Mouse (Mus musculus): ENCODE data around the gene Amn.

The Amn gene

DNA sequence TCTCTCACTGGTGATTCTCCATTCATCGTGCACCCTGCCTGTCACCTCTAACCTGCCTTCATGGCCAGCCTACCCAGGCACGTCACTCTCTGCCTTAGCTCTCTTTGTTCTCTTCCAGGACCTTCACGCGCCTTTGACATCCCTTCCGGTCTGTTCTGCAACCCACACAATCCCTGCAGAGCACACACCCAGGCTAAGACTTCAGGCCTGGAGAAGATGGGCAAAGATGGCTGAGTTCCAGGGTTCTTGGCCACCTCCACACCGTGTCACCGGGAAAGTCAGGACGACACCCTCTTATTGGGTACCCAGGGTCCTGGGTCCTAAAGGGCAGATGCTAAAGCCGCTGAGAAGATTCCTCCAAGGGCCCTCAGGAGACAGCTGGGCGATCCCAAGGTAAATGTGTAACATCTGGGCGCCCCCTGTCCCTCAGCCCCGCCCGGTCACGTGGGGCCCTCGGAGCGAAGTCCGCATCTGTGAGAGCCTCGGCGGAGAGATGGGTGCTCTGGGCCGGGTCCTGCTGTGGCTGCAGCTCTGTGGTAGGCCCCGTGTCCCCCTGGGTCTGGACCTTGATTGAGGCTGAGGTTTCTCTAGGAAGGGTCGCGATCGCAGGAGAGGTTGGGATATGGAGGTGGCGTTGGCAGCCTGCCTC lies at the start of gene Amn:
Gene Amn, plus strand, starts transcription at position 467 of the 649 bp plus-strand sequence.
- DNase-seq (ENCODE audit: low read depth, low spot score), result no peak

DNA sequence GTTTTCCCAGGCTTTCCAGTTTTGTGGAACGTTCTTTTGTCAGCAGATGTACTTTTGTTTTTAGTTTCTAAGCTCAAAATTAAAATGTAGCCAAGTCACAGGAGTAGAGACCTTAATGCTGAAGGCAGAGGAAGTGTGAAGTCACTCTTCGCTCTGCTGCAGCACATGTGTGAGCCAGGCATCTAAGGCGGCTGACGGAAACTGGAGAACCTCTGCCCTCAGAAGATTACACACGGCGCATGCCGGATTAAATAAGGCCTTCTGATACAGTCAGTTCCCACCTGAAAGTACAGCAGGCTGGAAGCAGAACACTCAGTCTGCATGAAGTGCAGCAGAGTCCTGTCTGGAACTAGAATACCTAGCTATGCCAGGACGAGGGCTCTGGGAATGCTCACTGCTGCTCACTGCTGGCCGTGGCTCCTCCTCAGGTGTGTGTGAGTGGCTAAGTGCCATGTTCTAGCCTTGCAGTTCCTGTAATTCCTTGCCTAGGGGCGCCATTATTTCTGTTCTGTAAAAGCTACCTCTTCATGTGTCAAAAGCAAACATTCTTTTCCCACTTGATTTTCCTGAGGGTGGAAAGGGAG lies 45.6 kb upstream of the Amn start:
- DNase-seq (ENCODE audit: low read depth, low spot score), result no peak

DNA sequence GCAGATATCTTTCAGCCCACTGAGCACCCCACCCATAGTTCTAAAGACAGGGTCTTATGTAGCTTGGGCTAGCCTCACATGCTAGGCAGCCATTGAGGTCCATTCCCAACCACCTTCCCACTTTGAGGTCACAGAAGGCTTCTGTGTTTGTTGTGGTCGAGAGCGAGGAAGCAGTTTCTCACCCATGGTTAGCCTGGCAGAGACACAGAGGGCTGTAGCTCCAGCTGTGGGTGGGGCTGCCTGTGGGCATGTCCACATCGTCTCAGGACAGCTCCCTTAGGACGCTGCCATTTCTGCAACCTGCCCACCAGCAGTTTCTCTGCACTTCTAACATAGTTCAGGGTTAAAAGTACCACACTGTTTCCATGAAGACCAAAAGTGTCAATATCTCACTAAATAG lies 43.5 kb upstream of the Amn start:
- DNase-seq (ENCODE audit: low read depth, low spot score), result no peak

DNA sequence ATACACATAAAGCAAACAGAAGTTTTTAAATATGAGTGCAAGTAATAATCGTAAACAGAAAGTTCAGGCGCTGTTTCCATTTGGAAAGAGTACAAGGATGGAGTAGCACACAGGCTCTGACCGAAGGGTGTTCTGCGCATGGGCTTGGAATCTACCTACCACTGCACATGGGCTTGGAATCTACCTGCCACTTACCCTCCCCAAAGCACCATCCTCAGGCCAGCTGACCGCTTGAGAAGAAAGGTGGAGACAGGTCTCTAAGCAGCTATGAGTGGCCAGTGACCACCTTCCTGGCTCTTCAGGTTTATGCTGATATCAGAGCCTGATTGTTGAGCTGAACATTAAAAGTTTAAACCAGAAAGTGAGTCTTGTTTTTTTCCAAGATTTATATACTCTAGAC lies 42.4 kb upstream of the Amn start:
- no peak for DNase-seq (ENCODE audit: low read depth, low spot score)

DNA sequence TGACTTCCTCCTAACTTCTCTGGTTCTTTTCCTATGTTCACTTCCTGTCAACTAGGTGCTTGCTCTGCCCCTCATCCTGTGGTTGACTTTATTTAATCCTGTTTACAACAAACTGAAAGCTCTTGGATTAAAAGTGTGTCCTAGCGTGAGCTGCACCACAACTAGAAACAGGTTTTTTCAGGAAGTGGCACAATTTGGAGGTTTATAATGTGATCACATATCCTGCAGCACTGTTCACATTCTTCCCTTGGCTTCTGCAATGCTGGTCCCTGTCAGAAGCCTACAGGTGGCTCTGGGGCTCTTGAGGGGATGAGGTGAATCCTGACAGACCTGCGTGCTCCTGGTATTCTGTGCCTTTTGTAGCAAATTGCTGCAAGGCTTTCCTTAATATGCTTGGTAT lies 40.1 kb upstream of the Amn start:
- no peak for DNase-seq (ENCODE audit: low read depth, low spot score)

DNA sequence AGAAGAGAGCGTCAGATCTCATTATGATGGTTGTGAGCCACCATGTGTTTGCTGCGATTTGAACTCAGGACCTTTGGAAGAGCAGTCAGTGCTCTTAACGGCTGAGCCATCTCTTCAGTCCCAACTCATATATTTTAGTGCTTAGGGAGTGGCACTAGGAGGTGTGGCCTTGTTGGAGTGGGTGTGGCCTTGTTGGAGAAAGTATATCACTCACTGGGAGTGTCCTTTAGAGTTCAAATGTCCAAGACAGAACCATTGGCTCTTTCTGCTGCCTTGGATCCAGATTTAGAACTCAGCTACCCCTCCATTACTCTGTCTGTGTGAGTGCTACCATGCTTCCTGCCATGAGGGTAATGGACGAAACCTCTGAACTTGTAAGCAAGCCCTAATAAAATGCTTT lies 37.1 kb upstream of the Amn start:
- no peak for DNase-seq (ENCODE audit: low read depth, low spot score)

DNA sequence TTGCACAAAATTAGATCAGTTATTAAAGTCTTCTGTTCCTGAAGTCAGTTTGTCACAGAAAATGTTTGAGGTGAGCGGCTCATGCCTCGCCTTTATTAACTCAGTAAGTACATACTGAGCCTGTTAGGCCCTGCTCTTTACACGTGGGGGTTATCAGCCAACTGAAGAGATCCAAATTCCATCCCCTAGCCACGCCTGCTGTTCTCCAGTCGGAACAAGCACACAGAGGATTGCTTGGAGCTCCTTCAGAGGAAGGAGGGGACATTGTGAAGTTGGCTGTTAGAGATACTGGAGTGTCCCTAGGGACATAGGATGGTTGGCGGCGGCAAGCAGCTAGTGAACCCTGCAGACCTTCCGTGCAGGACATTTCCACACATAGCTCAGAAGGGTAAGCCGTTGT lies 36.5 kb upstream of the Amn start:
- no peak for DNase-seq (ENCODE audit: low read depth, low spot score)

DNA sequence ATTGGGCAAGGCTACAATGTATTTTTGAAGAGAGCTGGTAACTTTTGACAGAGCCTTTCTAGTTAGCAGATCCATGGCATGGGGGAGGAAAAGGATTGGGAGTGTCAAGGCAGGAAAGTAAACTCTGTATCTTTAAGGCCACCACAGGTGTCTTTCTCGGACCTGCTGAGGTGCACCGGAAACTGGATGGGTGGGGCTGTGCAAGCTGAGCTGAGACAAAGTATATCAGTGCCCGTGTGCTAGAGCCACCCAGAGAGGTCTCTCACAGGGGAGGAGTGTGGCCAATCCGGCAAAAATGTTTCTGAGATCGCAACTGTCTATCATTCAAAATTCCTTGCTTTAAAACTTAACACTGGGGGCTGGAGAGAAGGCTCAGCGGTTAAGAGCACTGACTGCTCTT lies 35.3 kb upstream of the Amn start:
- DNase-seq (ENCODE audit: low read depth, low spot score), result no peak

DNA sequence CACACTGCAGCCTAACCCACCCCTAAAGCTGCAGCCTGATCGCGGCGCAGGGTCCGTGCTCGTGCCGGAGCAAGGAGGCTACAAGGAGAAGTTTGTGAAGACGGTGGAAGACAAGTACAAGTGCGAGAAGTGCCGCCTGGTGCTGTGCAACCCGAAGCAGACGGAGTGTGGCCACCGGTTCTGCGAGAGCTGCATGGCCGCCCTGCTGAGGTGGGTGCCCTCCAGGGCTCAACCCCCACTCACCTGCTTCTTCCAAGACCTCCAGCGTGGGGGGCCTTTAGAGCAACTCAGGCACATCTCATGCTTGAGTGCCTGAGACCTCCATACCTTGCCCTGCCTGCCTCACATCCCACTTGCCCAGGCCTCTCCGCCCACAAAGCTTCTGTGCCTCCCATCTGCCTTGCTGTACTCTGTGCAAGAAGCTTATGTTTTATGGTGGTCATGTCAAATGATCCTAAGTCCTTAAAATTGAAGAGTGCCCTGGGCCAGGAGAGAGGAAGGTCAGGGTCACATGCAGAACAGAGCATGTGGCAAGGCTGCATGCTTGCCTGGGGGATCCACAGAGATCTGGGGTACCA lies 33.2 kb upstream of the Amn start:
- DNase-seq (ENCODE audit: low read depth, low spot score), result no peak

DNA sequence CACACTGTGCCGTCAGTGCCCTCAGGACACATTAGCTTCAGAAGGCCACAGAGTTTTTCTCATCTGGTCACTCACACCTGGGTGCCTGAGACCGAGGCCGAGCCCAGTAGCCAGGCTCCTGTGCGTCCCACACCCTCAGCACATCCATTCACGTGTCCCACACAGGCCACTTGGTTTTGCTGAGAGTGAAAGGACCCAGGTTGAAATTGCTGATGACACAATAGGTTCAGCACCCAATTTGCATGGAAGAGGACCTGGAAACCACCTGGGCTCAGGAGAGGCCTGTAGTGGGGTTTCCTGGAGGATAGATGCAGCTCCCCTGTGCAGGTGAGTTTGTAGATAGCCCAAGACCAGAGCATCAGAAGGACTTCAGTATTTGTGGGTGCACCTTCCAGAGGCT lies 32.5 kb upstream of the Amn start:
- DNase-seq (ENCODE audit: low read depth, low spot score), result no peak

DNA sequence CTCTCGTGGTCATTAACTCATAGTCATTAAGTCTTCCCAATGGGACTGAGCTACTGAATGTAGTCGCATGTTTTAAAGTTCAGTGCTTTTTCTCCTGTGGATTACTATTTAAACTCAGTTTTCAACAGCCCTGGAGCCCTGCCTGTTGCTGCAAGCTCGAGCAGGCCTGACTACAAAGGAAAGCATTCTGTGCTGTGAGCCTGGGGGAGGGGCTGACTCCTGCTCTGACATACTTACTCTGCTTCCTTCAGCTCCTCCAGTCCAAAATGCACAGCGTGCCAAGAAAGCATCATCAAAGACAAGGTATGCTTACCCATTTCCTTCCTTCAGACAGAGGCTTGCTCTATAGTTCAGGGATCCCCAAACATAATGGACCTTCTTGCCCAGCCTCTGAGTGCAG lies 32.1 kb upstream of the Amn start:
- peak; percentile 36 for DNase-seq (ENCODE audit: low read depth, low spot score)

DNA sequence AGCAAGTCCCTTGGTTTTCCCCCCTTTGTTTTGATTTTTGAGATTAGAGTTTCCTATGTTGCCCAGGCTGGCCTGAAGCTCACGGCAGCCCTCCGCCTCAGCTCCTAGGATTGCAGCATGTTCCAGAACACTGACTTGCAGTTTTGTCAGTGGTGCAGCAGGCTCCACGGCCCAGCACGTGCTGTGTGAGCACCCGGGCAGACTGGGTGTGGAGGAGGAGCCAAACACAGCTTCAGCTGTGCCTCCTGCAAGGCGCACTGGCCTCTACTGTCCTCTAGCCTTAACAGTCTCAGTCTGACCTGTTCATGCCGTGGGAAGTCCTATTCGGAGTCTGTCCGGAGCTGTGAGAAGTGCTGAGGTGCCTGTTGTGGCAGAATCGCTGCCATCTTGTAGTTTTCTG lies 31.0 kb upstream of the Amn start:
- DNase-seq (ENCODE audit: low read depth, low spot score), result no peak

DNA sequence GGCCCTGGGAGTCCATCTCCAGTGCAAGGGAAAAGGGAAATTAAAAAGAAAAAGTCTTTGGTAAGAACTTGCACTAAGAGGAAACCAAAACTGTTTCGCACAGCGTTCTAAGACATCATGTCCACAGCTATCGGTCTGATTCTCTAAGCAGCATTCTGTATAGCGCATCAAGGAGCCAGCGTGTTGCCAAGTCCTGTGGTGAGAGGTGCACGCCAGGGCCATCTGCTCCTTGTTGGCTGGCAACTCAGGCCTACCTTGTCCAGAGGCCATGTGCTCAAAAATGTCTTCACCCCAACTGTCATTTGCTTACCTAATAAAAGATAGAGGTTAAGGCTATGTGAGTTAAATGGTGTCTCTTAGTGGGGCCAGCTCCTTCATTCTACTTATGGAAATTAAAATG lies 29.0 kb upstream of the Amn start:
- no peak for DNase-seq (ENCODE audit: low read depth, low spot score)

DNA sequence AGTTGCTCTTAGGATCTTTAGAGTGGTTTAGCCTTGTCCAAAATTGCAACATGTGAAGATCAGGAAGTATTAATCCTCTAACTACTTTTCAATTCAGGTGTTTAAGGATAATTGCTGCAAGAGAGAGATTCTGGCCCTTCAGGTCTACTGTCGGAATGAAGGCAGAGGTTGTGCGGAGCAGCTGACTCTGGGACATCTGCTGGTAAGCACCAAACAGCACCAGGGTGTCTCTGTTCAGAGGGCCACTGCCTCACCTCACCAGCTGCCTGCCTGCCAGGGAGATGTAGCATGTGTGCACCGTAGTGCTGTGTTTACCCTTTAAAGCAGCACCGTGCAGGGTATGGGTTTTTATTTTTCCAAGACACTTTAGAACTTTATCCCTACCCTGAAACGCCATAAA lies 28.5 kb upstream of the Amn start:
- no peak for DNase-seq (ENCODE audit: low read depth, low spot score)

DNA sequence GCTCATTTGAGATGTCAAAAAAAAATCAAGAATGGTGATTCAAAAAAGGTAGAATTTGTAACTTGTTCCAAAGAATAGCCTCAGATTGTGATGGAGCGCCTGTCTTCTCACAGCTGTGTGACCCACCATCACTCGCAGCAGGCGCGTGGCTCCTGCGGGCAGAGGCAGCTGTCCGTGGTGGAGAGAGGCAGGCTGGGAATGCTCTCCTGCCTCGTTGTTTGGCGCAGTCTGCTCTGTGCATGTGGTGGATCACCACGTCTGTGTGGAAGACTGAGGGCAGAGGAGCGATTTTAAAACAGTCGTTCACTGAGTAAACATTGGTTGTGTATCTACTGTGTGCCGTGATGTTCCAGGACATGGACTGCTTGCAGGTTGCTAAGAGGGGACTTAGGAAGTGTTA lies 27.2 kb upstream of the Amn start:
- no peak for DNase-seq (ENCODE audit: low read depth, low spot score)

DNA sequence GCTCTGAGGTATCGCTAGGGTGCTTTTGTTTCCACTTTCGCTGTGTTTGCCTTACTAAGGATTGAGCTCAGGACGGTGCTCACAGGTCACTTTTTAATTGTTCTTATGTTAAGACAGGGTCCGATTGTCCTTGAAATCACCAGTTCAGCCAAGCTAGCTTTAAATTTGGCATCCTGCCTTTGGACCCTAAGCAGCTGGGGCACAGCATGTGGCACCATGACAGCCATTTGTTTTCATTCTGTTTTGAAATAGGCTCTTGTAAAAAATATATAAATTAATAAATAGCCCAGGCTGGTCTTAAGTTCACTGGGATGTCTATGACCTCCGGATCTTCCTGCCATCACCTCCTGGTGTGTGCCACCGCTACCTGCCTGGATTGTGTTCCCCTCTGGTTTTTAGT lies 25.8 kb upstream of the Amn start:
- DNase-seq (ENCODE audit: low read depth, low spot score), result no peak

DNA sequence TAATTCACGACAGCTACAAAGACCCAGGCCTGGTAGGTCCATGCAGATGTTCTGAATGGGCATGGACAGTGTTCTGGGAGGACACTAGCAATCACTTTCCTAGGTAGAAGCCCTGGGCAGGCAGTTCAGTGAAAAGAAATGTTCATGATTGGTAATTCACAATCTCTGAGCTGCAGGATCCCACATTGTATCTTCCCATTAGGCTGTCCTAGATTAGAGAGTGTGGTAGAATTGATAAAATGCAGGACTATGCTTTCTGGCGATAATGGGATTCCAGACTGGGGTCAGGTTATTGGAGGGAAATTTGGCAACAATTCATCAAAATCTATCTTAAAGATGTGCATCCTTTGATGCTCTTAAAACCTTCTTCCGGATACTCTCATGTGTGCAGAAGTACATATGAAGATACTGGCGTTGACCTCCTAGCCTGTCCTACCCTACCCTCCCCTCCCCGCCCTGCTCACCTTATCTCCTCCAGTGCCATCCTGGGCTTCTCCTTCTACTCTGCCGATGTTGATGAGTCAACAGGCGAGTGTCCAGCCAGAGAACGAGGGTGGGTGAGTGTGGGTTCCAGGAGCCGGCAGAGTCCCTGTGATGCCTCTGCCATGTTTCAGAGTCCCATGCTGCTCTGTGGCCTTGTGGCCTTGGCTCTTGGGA lies 24.0 kb upstream of the Amn start:
- no peak for DNase-seq (ENCODE audit: low read depth, low spot score)

DNA sequence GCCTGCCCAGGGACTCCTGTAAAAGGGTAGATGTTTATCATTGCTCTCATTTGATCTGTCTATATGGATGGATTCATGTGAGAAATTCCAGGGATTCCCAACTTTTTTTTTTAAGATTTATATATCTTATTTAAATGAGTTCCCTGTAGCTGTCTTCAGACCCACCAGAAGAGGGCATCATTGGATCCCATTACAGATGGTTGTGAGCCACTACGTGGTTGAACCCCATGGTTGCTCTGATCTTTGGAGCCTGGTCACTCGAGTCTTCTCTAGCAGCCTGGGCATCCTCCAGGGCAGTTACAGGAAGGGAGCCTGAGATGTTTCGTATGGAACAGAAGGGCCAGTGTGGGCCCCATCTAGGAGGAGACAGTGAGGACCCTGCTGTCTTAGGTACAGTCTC lies 21.8 kb upstream of the Amn start:
- no peak for DNase-seq (ENCODE audit: low read depth, low spot score)

DNA sequence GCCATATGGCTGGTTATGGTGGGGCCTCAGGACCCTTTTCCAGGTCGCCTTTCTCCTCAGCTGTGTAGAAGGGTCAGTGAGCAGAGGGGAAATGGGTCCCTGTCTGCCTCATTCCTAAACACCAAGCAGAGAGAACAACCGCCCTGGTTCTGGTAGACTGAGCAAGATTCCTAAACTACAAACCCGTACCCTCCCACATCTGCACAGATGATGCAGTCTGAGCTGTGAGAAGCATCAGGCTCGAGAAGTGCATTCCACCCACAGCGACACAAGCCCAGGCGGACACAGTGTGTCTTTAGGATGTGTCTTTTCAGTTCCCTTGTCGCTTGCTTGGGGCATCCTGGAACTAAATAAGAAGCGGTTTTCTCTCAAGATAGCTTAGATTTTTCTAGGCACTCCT lies 20.8 kb upstream of the Amn start:
- DNase-seq (ENCODE audit: low read depth, low spot score), result no peak

DNA sequence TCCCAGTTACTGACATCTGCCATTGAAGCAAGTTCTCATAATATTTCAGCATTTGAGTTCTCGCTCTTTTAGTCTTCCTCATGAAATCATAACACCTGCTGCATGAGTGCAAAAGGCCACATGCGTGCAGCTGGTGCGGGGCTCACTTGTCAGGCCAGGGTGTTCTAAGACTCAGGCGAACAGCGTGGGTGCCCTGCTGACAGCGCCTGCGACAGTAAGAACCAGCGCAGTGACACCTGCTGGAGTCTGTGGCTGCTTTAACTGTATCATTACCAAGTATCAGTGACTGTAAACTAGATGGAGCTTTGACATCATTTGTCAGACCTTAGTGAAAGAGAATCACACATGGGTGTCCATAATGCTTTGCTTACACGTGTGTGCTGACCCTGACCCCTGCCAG lies 19.7 kb upstream of the Amn start:
- DNase-seq (ENCODE audit: low read depth, low spot score), result no peak

DNA sequence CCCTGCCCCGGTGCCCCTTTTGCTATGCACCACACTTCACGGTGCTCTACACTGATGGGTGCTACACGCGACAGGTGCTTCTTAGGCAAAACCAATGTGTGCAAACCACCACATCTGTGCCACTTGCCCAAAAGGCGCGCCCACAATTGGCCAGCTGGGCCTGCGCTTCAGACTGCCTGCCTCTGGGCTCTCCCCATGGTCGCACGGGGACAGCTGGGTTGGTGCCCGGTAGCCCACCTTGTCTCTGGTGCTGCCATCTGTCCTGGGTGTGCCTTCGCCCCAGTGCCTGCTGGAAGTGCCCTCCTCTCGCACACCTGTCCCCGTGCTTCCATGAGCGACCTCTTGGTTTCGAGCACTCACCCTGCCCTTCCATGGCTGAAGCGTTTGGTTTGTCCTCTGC lies 7.2 kb upstream of the Amn start:
- no peak for DNase-seq (ENCODE audit: low read depth, low spot score)

DNA sequence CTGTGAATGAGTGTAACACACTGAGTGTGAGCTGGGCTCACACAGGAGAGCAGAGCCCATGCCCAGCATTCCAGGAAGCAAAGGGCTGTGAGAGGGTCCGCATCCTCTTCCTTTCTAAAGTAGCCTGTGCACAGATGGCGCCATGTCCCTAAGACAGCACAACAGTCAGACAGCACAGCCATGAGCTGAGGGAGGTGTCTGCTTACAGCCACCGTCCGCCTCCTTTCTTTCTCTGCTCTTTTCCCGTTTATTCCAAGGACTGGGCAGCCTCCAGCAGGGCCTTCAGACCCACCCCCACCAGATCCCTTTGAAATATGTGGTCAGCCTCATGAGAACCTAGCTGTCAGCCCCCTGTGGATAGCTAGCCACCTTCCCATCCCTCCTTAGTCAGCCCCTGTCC lies 5.7 kb upstream of the Amn start:
- DNase-seq (ENCODE audit: low read depth, low spot score), result no peak

DNA sequence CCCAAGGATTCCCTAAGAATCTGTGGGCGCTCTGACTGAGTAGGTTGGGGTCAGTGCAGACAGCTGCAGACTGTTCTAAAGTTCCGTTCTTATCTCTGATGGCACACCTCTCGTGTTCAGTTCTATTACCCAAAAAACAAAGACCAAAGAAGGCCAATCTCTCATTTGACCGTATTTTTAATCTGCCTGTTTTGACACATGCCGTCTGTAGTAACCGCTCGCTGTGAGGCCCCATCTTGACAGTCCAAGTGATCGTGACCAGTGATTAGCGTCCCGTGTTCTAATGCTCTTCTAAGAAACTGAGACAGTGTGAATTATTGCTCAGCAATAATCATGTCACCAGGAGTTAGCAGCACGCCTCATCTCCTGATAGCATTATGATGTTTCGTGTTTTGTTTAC lies 4.3 kb upstream of the Amn start:
- DNase-seq (ENCODE audit: low read depth, low spot score), result no peak

Measured in forelimb bud, embryonic 11.5 days (tissue).